Mouse (Mus musculus) 3T3-L1 (cell line): ENCODE data around the gene Gm21244.
"Not testable (repeated sequence)": the region's sequence is repeated elsewhere in the genome, so short reads cannot be mapped to it uniquely, and the experiment has no call there.

Experiments
- DNase-seq: peaks from one replicate; pipeline ENCODE4 v3.0.0-alpha.2; 2015; ENCODE audit warnings: low read depth, low spot score

The Gm21244 gene

GRCm38 (mm10) chrY:7169193-7169592, at the start of gene Gm21244:
Gene Gm21244, minus strand, starts transcription at chrY:7169293.
- DNase-seq: not testable (repeated sequence)
